Mouse (Mus musculus) kidney, adult 2 months (tissue): ENCODE results near the gene Hspa1a.
"Not testable (repeated sequence)": the region's sequence is repeated elsewhere in the genome, so short reads cannot be mapped to it uniquely, and the experiment has no call there.

Experiments
- CTCF ChIP-seq: fragments of 200-500 bp; conservative IDR thresholded peaks from 2 replicates; pipeline ENCODE4 v1.5.1; 2011; ENCODE audit warnings: low read depth, mild to moderate bottlenecking, control low read depth, low read length, moderate library complexity, mixed read lengths; ENCODE audit not compliant: insufficient read depth, insufficient read length
- POLR2A ChIP-seq: fragments of 200-500 bp; IDR thresholded peaks from one replicate; pipeline ENCODE4 v1.6.1; 2011; ENCODE audit warnings: low read depth, low read length, control low read depth

DNA sequence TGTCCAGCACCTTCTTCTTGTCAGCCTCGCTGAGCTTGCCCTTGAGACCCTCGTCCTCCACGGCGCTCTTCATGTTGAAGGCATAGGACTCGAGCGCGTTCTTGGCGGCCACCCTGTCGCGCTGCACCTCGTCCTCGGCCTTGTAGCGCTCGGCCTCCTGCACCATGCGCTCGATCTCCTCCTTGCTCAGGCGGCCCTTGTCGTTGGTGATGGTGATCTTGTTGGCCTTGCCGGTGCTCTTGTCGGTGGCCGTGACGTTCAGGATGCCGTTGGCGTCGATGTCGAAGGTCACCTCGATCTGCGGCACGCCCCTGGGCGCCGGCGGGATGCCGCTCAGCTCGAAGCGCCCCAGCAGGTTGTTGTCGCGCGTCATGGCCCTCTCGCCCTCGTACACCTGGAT is 14.7 kb downstream of the Hspa1a start:
- TF ChIP-seq CTCF, POLR2A: not testable (repeated sequence)
